Mouse (Mus musculus) myocyte (in vitro differentiated cells): ENCODE data around the gene Hist1h4d.

ENCODE experiments used
- CEBPB ChIP-seq: IDR thresholded peaks from 2 replicates; pipeline ENCODE4 v1.6.1; 2011; ENCODE audit warnings: mild to moderate bottlenecking, moderate library complexity; ENCODE audit not compliant: poor library complexity, insufficient read depth, severe bottlenecking
- MAX ChIP-seq: IDR thresholded peaks from one replicate; pipeline ENCODE4 v1.6.1; 2011; ENCODE audit warnings: low read depth, mild to moderate bottlenecking, control low read depth
- MYOG ChIP-seq, 3 experiments: IDR thresholded peaks; one replicate each; pipeline ENCODE4 v1.6.1; 2011; ENCODE audit warnings: control low read depth in 2 of 3, low read depth in 2 of 3, mild to moderate bottlenecking in 2 of 3; ENCODE audit not compliant: insufficient read length in 2 of 3, control insufficient read depth in 1 of 3, insufficient read depth in 1 of 3
- POLR2A ChIP-seq: IDR thresholded peaks from one replicate; pipeline ENCODE4 v1.6.1; 2011; ENCODE audit warnings: low read depth, mild to moderate bottlenecking, control low read depth, moderate library complexity; ENCODE audit not compliant: insufficient read length
- POLR2AphosphoS2 ChIP-seq: IDR thresholded peaks from one replicate; pipeline ENCODE4 v1.6.1; 2011; ENCODE audit warnings: low read depth, control low read depth; ENCODE audit not compliant: insufficient read length
- REST ChIP-seq: IDR thresholded peaks from one replicate; pipeline ENCODE4 v1.6.1; 2011; ENCODE audit warnings: mild to moderate bottlenecking, control low read depth, moderate library complexity; ENCODE audit not compliant: insufficient read depth, insufficient read length
- SRF ChIP-seq: IDR thresholded peaks from one replicate; pipeline ENCODE4 v1.6.1; 2011; ENCODE audit warnings: low read depth; ENCODE audit not compliant: control insufficient read depth, insufficient read length
- TCF12 ChIP-seq: IDR thresholded peaks from one replicate; pipeline ENCODE4 v1.6.1; 2011; ENCODE audit warnings: mild to moderate bottlenecking, control low read depth; ENCODE audit not compliant: poor library complexity, insufficient read depth, severe bottlenecking
- TCF3 ChIP-seq: IDR thresholded peaks from one replicate; pipeline ENCODE4 v1.6.1; 2011; ENCODE audit warnings: low read depth, control low read depth; ENCODE audit not compliant: insufficient read length
- USF1 ChIP-seq: IDR thresholded peaks from one replicate; pipeline ENCODE4 v1.6.1; 2011; ENCODE audit warnings: low read depth, mild to moderate bottlenecking, control low read depth, moderate library complexity

- TF ChIP-seq MAX (no peak), POLR2A (no peak), POLR2AphosphoS2 (no peak), CEBPB (no peak), TCF12 (no peak), USF1 (no peak), TCF3 (no peak), SRF (no peak), MYOG (IDR thresholded peaks at IDR 0.05; ENCODE audit: control insufficient read depth in 1 of 3, insufficient read depth in 1 of 3, insufficient read length in 2 of 3, low read depth in 2 of 3) (no peak), REST (no peak)
Observed at GRCm38 (mm10) chr13:23595185-23595584, 13.8 kb downstream of the Hist1h4d start.
